Mouse (Mus musculus): ENCODE measurements at regions not wholly inside any gene's neighbourhood (a gene's known extent, or its start where the extent isn't known, plus 50 kb on each side); places are given as distances from the start of the nearest gene placed in this dataset.

DNA sequence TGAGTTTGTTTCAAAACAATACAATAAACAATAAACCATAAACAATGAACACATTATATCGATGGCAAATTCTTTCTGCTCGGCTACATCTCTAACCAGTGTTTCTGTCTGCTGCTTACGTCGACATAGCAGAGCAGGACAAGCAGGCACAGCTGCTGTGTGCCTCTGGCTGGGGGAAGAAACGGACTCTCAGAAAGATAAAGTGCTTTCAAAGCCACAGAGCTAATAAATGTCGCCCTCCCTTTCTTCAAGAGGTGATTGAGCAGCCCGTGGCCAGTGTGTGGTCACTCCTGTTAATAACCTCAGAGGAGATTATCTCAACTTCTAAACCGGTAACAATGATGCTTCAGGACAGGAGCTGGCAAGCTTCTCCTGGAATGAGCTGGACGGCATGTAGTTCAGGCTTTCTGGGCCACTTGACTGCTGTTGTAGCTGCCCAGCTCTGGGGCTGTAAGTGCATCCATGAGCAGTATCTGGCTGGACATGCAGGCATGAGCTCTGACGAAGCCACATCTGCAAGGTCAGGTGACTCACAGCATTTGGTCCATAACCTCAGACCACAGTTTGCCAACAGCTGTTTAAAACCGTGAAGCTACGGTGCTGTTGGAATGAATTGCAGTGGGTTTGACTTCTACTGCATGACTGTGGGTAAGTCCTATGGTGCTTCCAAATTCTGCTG is 55.6 kb downstream of the Evx1 start:
- TF ChIP-seq CTCF (IDR thresholded peaks at IDR 0.05; ENCODE audit: borderline replicate concordance, control insufficient read depth, extremely low read depth, insufficient read depth, low read length, poor library complexity) (no peak), POLR2A (IDR thresholded peaks at IDR 0.05; ENCODE audit: control insufficient read depth, extremely low read depth, insufficient read depth, low read length, poor library complexity) (no peak)
- Histone ChIP-seq H3K27ac (ENCODE audit: control insufficient read depth, insufficient read depth, low read length) (no peak overlapping the region), H3K4me1 (replicated peaks; ENCODE audit: control insufficient read depth, insufficient read depth, low read length) (no peaks in the 10 kb centered on the region), H3K36me3 (ENCODE audit: control insufficient read depth, insufficient read depth, low read length) (no peaks in the 10 kb centered on the region), H3K27me3 (ENCODE audit: control insufficient read depth, insufficient read depth, low read length) (no peaks in the 10 kb centered on the region), H3K4me3 (ENCODE audit: control insufficient read depth, insufficient read depth, low read length) (no peak overlapping the region)
- WGBS = 53% methylated on average over 12 of the region's 12 CpGs
- DNase-seq = no peak

- Histone ChIP-seq H3K36me3 (ENCODE audit: control insufficient read depth, insufficient read depth, low read length) (no peaks in the 10 kb centered on the region), H3K27me3 (ENCODE audit: control insufficient read depth, insufficient read depth, low read length) (no peaks in the 10 kb centered on the region), H3K27ac (ENCODE audit: control insufficient read depth, insufficient read depth, low read length) (no peak overlapping the region), H3K4me3 (ENCODE audit: control insufficient read depth, insufficient read depth, low read length) (no peak overlapping the region), H3K4me1 (replicated peaks; ENCODE audit: control insufficient read depth, insufficient read depth, low read length) (no peaks in the 10 kb centered on the region)
- 96% methylated on average over 8 of the region's 8 CpGs for WGBS
- DNase-seq = no peak
- TF ChIP-seq POLR2A (IDR thresholded peaks at IDR 0.05; ENCODE audit: control insufficient read depth, extremely low read depth, insufficient read depth, low read length, poor library complexity) = no peak
Observed at GRCm38 (mm10) chr6:52370806-52371360, 57.6 kb downstream of the Evx1 start.

DNA sequence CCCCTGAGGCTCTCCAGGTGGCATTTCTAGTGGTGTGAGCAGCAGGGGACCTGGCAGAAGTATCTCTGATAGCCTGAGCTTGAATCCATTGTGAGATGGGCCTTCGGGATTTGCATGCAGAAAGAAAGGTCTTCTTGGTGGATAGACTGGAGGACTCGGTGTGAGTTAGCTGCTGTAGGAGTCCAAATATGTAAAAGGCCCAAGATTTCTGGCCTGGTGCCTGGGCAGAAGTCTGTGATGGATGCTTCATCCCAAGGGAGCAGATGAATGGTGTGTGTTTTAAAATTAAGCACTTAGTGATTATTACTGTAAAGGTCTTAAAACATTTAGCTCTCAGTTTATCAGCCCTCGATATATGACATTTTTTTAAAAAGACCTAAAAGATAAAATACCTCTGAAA is 65.8 kb downstream of the Evx1 start:
- WGBS = 96% methylated on average over 3 of the region's 3 CpGs
- no peak for DNase-seq
- Histone ChIP-seq H3K4me1 (replicated peaks; ENCODE audit: control insufficient read depth, insufficient read depth, low read length) (peaks cover 2% of the 10 kb centered on the region; the same call in 1 of the 2 replicates), H3K27ac (ENCODE audit: control insufficient read depth, insufficient read depth, low read length) (no peak overlapping the region), H3K36me3 (ENCODE audit: control insufficient read depth, insufficient read depth, low read length) (no peaks in the 10 kb centered on the region), H3K27me3 (ENCODE audit: control insufficient read depth, insufficient read depth, low read length) (no peaks in the 10 kb centered on the region), H3K4me3 (ENCODE audit: control insufficient read depth, insufficient read depth, low read length) (no peak overlapping the region)
- TF ChIP-seq POLR2A (IDR thresholded peaks at IDR 0.05; ENCODE audit: control insufficient read depth, extremely low read depth, insufficient read depth, low read length, poor library complexity) (no peak), CTCF (IDR thresholded peaks at IDR 0.05; ENCODE audit: borderline replicate concordance, control insufficient read depth, extremely low read depth, insufficient read depth, low read length, poor library complexity) (no peak)

- H3K4me1 ChIP-seq (replicated peaks; ENCODE audit: control insufficient read depth, insufficient read depth, low read length) = peaks cover 2% of the 10 kb centered on the region; the same call in 1 of the 2 replicates
- DNase-seq = no peak
- TF ChIP-seq POLR2A (IDR thresholded peaks at IDR 0.05; ENCODE audit: control insufficient read depth, extremely low read depth, insufficient read depth, low read length, poor library complexity) (no peak), CTCF (IDR thresholded peaks at IDR 0.05; ENCODE audit: borderline replicate concordance, control insufficient read depth, extremely low read depth, insufficient read depth, low read length, poor library complexity) (no peak)
- whole genome bisulfite sequencing = 81% methylated on average over 5 of the region's 5 CpGs
- no peaks in the 10 kb centered on the region for H3K36me3 ChIP-seq (ENCODE audit: control insufficient read depth, insufficient read depth, low read length)
- no peak overlapping the region for H3K27ac ChIP-seq (ENCODE audit: control insufficient read depth, insufficient read depth, low read length)
- no peaks in the 10 kb centered on the region for H3K27me3 ChIP-seq (ENCODE audit: control insufficient read depth, insufficient read depth, low read length)
- no peak overlapping the region for H3K4me3 ChIP-seq (ENCODE audit: control insufficient read depth, insufficient read depth, low read length)
Observed at GRCm38 (mm10) chr6:52379588-52379987, 66.3 kb downstream of the Evx1 start.

- no peaks in the 10 kb centered on the region for H3K36me3 ChIP-seq (ENCODE audit: control insufficient read depth, insufficient read depth, low read length)
- no peak for TF ChIP-seq CTCF (IDR thresholded peaks at IDR 0.05; ENCODE audit: borderline replicate concordance, control insufficient read depth, extremely low read depth, insufficient read depth, low read length, poor library complexity)
- TF ChIP-seq POLR2A (IDR thresholded peaks at IDR 0.05; ENCODE audit: control insufficient read depth, extremely low read depth, insufficient read depth, low read length, poor library complexity) = no peak
- no peak for DNase-seq
Observed at GRCm38 (mm10) chr6:52385044-52385443, 71.7 kb downstream of the Evx1 start.

DNA sequence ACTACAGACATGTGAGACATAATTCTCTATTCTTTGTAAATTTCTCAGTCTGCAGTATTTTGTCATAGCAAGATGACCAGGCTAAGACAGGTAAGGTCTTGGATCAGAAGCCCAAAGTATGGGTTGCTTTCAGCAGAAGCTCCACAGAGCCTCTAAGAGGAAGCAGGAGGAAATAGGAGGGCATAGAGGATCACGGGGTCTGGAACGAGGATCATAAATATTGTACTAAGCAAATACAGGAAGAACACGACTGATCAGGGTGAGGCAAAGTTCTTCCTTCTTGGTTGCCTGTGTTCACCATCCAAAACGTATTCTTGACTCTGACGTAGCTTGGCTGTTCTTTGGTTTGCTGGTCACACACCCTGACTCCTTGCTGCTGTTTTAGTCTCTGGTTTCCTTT is 88.1 kb downstream of the Evx1 start:
- no peaks in the 10 kb centered on the region for H3K27me3 ChIP-seq (ENCODE audit: control insufficient read depth, insufficient read depth, low read length)
- no peak overlapping the region for H3K27ac ChIP-seq (ENCODE audit: control insufficient read depth, insufficient read depth, low read length)
- H3K4me1 ChIP-seq (replicated peaks; ENCODE audit: control insufficient read depth, insufficient read depth, low read length) = no peaks in the 10 kb centered on the region
- 21% methylated on average over 5 of the region's 5 CpGs for WGBS
- no peak overlapping the region for H3K4me3 ChIP-seq (ENCODE audit: control insufficient read depth, insufficient read depth, low read length)
- no peak for TF ChIP-seq CTCF (IDR thresholded peaks at IDR 0.05; ENCODE audit: borderline replicate concordance, control insufficient read depth, extremely low read depth, insufficient read depth, low read length, poor library complexity)
- TF ChIP-seq POLR2A (IDR thresholded peaks at IDR 0.05; ENCODE audit: control insufficient read depth, extremely low read depth, insufficient read depth, low read length, poor library complexity) = no peak
- no peak for DNase-seq
- no peaks in the 10 kb centered on the region for H3K36me3 ChIP-seq (ENCODE audit: control insufficient read depth, insufficient read depth, low read length)

More at GRCm38 (mm10) chr6:52385044-52385443, 71.7 kb downstream of the Evx1 start:
- no peak overlapping the region for H3K4me3 ChIP-seq (ENCODE audit: control insufficient read depth, insufficient read depth, low read length)
- no peak overlapping the region for H3K27ac ChIP-seq (ENCODE audit: control insufficient read depth, insufficient read depth, low read length)
- no peaks in the 10 kb centered on the region for H3K4me1 ChIP-seq (replicated peaks; ENCODE audit: control insufficient read depth, insufficient read depth, low read length)
- H3K27me3 ChIP-seq (ENCODE audit: control insufficient read depth, insufficient read depth, low read length) = no peaks in the 10 kb centered on the region
- WGBS = 91% methylated on average over 2 of the region's 2 CpGs
